Mouse (Mus musculus) limb, embryonic 14.5 days (tissue): Measurements from ENCODE around the gene Cabp4. TPM values are rescaled to one million over a fixed set of nuclear protein-coding genes. Genes with fewer than 3 reads are reported as not detected.

ENCODE experiments used
- ATAC-seq: fragments of 200-750 bp; cut with Nextera tagmentation; 2 replicates; pipeline ENCODE4 v1.8.0; 2017; ENCODE audit warnings: low read depth, moderate number of reproducible peaks, moderate TSS enrichment; ENCODE audit not compliant: low FRiP score
- DNase-seq: peaks from one replicate; pipeline ENCODE4 v3.0.0-alpha.2; 2015; ENCODE audit warnings: low spot score
- H3K27ac ChIP-seq: fragments of 300-500 bp; sonication (generic); replicated peaks from 2 replicates; pipeline ENCODE4 v1.5.1; 2014; ENCODE audit warnings: low read depth, mild to moderate bottlenecking, low read length, moderate library complexity, mixed read lengths
- H3K27me3 ChIP-seq: fragments of 300-500 bp; sonication (generic); 2 replicates; pipeline ENCODE4 v1.6.1; 2014; ENCODE audit warnings: low read length, mixed read lengths; ENCODE audit not compliant: control insufficient read depth, insufficient read depth
- H3K36me3 ChIP-seq: fragments of 300-500 bp; sonication (generic); 2 replicates; pipeline ENCODE4 v1.6.1; 2014; ENCODE audit warnings: mild to moderate bottlenecking, low read length, moderate library complexity, mixed read lengths; ENCODE audit not compliant: control insufficient read depth, insufficient read depth
- H3K4me1 ChIP-seq: fragments of 300-500 bp; sonication (generic); 2 replicates; pipeline ENCODE4 v1.6.1; 2014; ENCODE audit warnings: antibody characterized with exemption, low read length, mixed read lengths; ENCODE audit not compliant: control insufficient read depth, insufficient read depth
- H3K4me2 ChIP-seq: fragments of 300-500 bp; sonication (generic); replicated peaks from 2 replicates; pipeline ENCODE4 v1.6.1; 2014; ENCODE audit warnings: low read depth, mild to moderate bottlenecking, low read length, moderate library complexity; ENCODE audit not compliant: severe bottlenecking
- H3K4me3 ChIP-seq: fragments of 300-500 bp; sonication (generic); replicated peaks from 2 replicates; pipeline ENCODE4 v1.5.1; 2014; ENCODE audit warnings: low read length
- H3K9ac ChIP-seq: fragments of 300-500 bp; sonication (generic); 2 replicates; pipeline ENCODE4 v1.6.1; 2014; ENCODE audit warnings: mild to moderate bottlenecking, low read depth, low read length, moderate library complexity; ENCODE audit not compliant: severe bottlenecking
- H3K9me3 ChIP-seq: fragments of 300-500 bp; sonication (generic); 2 replicates; pipeline ENCODE4 v1.6.1; 2016; ENCODE audit warnings: low read length; ENCODE audit not compliant: control insufficient read depth
- POLR2A ChIP-seq: fragments of 200-500 bp; IDR thresholded peaks from 2 replicates; pipeline ENCODE4 v1.8.0; 2012; ENCODE audit warnings: inconsistent platforms, mild to moderate bottlenecking, moderate library complexity, borderline replicate concordance; ENCODE audit not compliant: insufficient read depth, insufficient read length; ENCODE audit errors: extremely low read depth
- WGBS: fragments of 180-500 bp; shearing (Covaris S2); extraction: QIAGEN DNeasy Blood & Tissue Kit; methylation state at CpG from one replicate; pipeline ENCODE4 v1.1.7; 2014; 5-methylcytosine and 5-hydroxymethylcytosine counted together
- polyA plus RNA-seq, 2 experiments: library from polyadenylated mRNA; depleted of rRNA in 1 of 2; stranded (reverse) in 1 of 2; unstranded in 1 of 2; fragments of >200 nt; fragmentation: Nextera tagmentation in 1 of 2; extraction: Ambion mirVana in 1 of 2; gene quantifications; 2 replicates each; pipeline versions ENCODE4 v1.2.1 to v1.2.3; 2012 to 2014

Gene Cabp4
- polyA plus RNA-seq, 2 experiments = 0.05 to 0.10 TPM

DNA sequence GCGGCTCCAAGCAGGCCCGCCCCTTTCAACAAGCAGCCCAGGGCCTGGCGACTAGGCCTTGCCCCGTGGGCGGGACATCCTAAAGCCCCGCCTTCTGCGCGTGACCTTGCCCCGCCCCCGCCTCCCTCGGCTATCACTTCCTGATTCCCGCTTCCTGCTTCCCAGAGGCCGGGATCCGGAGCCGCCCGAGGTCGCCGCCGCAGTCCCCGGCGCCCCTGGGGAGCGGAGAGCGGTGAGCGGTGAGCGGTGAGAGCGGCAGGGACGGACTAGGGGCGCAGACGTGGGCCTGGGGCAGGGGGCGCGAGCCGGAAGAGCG, 4.6 kb upstream of the Cabp4 start, which contains the start of gene Coro1b:
Gene Coro1b (plus strand): TSS at position 129 of the 316 bp plus-strand sequence.
- H3K4me3 ChIP-seq = peak within 1 kb of the TSS; percentile 89
- peak within 1 kb of the TSS; percentile 89 for H3K4me2 ChIP-seq
- no peaks in the 10 kb centered on the region for H3K27me3 ChIP-seq
- H3K4me1 ChIP-seq = peaks cover 12% of the 10 kb centered on the region
- no peaks in the 10 kb centered on the region for H3K9me3 ChIP-seq
- DNase-seq (peak; percentile 95), ATAC-seq (peak; percentile 96)
- TF ChIP-seq POLR2A = 0 out of 2 replicates have a peak, but pooled peaks have one; percentile 46
- peaks cover 25% of the 10 kb centered on the region for H3K36me3 ChIP-seq
- H3K9ac ChIP-seq = peak within 1 kb of the TSS; percentile 82
- WGBS = 1% methylated on average over 17 of the region's 33 CpGs
- 0 out of 2 replicates have a peak within 1 kb of the TSS, but pooled peaks have one; percentile 48 for H3K27ac ChIP-seq

DNA sequence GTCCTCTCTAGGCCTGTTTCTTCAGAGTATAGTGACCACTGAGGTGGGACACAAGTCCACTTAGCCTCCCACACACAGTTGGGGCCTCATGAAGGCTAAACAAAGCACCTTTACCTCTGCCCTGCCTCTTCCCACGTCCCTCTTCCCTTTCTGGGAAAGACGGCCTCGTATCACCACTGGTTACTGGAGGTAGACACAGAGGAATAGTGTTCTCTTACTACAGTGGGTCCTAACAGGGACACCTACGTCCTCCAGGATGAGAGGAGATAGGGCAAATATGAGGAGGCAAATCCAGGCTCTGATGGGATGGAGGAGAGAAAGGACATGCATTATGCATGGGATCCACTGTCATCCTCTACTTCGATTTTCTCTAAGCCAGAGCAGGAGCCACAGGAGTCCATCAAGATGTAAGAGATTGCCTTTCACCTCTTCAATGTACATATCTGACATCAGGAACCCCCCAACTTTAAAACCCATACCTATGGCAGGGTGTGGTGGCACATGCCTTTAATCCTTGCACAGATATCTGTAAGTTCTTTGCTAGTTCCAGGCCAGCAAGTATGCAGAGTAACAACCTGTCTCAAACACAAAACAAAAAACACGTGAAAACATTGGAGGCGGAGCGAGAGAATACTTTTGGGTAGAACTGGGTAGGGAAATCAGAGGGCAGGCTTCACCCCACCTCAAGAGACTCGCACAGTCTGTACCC, 4.1 kb upstream of the Cabp4 start:
- no peaks in the 10 kb centered on the region for H3K9me3 ChIP-seq
- WGBS = 37% methylated on average over 9 of the region's 9 CpGs
- no peak for TF ChIP-seq POLR2A
- H3K27me3 ChIP-seq = no peaks in the 10 kb centered on the region
- H3K27ac ChIP-seq = 0 out of 2 replicates have a peak overlapping the region, but pooled peaks have one; percentile 48
- H3K4me3 ChIP-seq = peak overlapping the region; percentile 89
- peaks cover 12% of the 10 kb centered on the region for H3K4me1 ChIP-seq
- peak overlapping the region; percentile 82 for H3K9ac ChIP-seq
- H3K4me2 ChIP-seq = peak overlapping the region; percentile 89
- ATAC-seq = peak; percentile 5; the same call in 1 of the 2 replicates
- peaks cover 21% of the 10 kb centered on the region for H3K36me3 ChIP-seq
- DNase-seq = no peak

DNA sequence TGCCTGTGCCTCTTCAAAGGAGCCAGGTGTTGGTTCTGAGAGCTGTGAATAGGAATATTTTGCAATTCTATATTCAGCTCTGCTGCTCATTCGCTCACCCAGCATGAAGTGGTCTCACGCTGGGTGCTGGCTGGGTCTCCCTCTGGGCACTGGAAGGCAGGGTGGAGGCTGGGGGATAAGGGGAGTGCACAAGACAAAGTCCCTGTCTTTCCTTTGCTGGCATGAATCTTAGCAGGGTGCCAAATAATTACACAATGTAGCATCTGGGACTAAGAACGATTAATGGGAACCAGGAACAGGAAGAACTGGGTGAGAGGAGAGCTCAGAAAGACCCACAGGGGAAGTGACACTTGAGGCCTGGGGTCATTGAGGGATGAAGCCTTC, 3.2 kb upstream of the Cabp4 start:
- Histone ChIP-seq H3K4me2 (no peak overlapping the region), H3K27ac (no peak overlapping the region), H3K27me3 (no peaks in the 10 kb centered on the region), H3K36me3 (peaks cover 21% of the 10 kb centered on the region), H3K4me3 (no peak overlapping the region), H3K9me3 (no peaks in the 10 kb centered on the region), H3K4me1 (peaks cover 12% of the 10 kb centered on the region), H3K9ac (no peak overlapping the region)
- WGBS = 66% methylated on average over 3 of the region's 3 CpGs
- DNase-seq = no peak
- no peak for TF ChIP-seq POLR2A
- ATAC-seq = no peak

DNA sequence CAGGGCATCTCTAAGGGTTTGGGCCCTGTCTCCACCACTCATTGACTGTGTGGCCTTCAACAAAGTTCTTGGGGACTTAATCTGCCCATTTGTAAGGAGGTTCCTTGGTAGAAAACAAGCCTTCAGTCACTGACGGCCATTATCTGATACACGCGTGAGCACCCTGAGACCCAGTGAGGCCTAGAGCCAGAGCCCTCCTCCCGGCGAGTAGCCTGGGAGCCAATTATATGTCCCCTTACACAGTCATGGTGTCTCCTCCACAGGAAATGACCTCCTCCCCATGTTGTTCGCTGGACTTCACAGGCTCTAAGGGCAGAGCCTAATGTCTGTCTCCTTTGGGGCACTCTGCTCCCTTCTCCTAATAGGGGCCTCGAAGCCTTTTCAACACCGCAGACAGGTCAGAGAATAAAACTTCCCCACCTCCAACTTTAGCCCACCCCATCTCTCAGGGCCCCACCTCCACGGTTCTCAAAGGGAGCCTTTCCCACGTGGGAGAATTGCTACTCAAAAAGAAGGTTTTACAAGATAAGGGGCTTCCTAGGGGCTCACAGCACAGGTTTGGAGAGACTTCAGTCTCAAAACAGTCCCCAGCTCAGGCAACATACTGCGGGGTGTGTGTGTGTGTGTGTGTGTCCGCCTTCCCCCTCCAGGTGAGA, 2.7 kb upstream of the Cabp4 start:
- WGBS = 62% methylated on average over 12 of the region's 12 CpGs
- Histone ChIP-seq H3K4me3 (no peak overlapping the region), H3K9ac (no peak overlapping the region), H3K27ac (no peak overlapping the region), H3K9me3 (no peaks in the 10 kb centered on the region), H3K27me3 (no peaks in the 10 kb centered on the region), H3K4me1 (peaks cover 12% of the 10 kb centered on the region), H3K36me3 (peaks cover 18% of the 10 kb centered on the region), H3K4me2 (no peak overlapping the region)
- DNase-seq (no peak), ATAC-seq (no peak)
- no peak for TF ChIP-seq POLR2A

DNA sequence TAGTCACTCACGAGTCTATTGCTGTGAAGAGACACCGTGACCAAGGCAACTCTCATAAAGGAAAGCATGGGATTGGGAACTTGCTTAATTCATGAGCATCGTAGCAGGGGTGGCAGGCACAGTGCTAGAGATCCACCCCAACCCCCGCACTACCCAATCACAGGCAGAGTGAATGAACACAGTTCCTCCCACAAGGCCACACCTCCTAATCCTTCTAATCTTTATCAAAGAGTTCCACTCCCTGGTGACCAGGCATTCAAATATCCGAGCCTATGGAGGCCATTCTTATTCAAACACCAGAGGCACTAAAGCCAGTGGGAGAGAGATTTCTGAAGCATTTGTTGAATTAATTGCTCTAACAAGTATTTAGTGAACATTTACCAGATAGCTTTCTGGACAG, 2.1 kb upstream of the Cabp4 start:
- DNase-seq = no peak
- no peak for ATAC-seq

More for the DNA sequence above, 2.1 kb upstream of the Cabp4 start:
- H3K4me1 ChIP-seq = peaks cover 12% of the 10 kb centered on the region
- no peaks in the 10 kb centered on the region for H3K9me3 ChIP-seq
- 94% methylated on average over 5 of the region's 5 CpGs for WGBS
- no peaks in the 10 kb centered on the region for H3K27me3 ChIP-seq
- no peak overlapping the region for H3K4me3 ChIP-seq
- H3K4me2 ChIP-seq = no peak overlapping the region
- H3K36me3 ChIP-seq = peaks cover 13% of the 10 kb centered on the region
- no peak overlapping the region for H3K27ac ChIP-seq
- no peak for TF ChIP-seq POLR2A
- H3K9ac ChIP-seq = no peak overlapping the region
